Mouse (Mus musculus) myocyte (in vitro differentiated cells): Measurements from ENCODE around the gene Itm2b. TPM values are rescaled to one million over a fixed set of nuclear protein-coding genes. Genes with fewer than 3 reads are reported as not detected.

Experiments
- H3K27me3 ChIP-seq: one replicate; pipeline ENCODE4 v1.6.1; 2011; ENCODE audit not compliant: control insufficient read depth, insufficient read depth, insufficient read length
- H3K36me3 ChIP-seq: one replicate; pipeline ENCODE4 v1.6.1; 2011; ENCODE audit not compliant: control insufficient read depth, insufficient read depth
- H3K4me2 ChIP-seq: one replicate; pipeline ENCODE4 v1.6.1; 2011; ENCODE audit warnings: low read depth, control low read depth
- H3K4me3 ChIP-seq: one replicate; pipeline ENCODE4 v1.5.1; 2011; ENCODE audit warnings: mild to moderate bottlenecking, control low read depth, moderate library complexity
- H3K79me2 ChIP-seq: one replicate; pipeline ENCODE4 v1.6.1; 2011; ENCODE audit not compliant: control insufficient read depth, insufficient read depth
- H3ac ChIP-seq: one replicate; pipeline ENCODE4 v1.6.1; 2011; ENCODE audit not compliant: control insufficient read depth, insufficient read length
- CEBPB ChIP-seq: IDR thresholded peaks from 2 replicates; pipeline ENCODE4 v1.6.1; 2011; ENCODE audit warnings: mild to moderate bottlenecking, moderate library complexity; ENCODE audit not compliant: poor library complexity, insufficient read depth, severe bottlenecking
- E2F4 ChIP-seq: IDR thresholded peaks from one replicate; pipeline ENCODE4 v1.6.1; 2011; ENCODE audit warnings: mild to moderate bottlenecking, control low read depth, moderate library complexity; ENCODE audit not compliant: insufficient read depth
- MAX ChIP-seq: IDR thresholded peaks from one replicate; pipeline ENCODE4 v1.6.1; 2011; ENCODE audit warnings: low read depth, mild to moderate bottlenecking, control low read depth
- MYOD1 ChIP-seq, 3 experiments: IDR thresholded peaks; one replicate each; pipeline ENCODE4 v1.6.1; 2011; ENCODE audit warnings: control low read depth in 2 of 3, low read depth in 2 of 3, mild to moderate bottlenecking in 2 of 3, moderate library complexity in 1 of 3; ENCODE audit not compliant: insufficient read length in 2 of 3, control insufficient read depth in 1 of 3
- MYOG ChIP-seq, 3 experiments: IDR thresholded peaks; one replicate each; pipeline ENCODE4 v1.6.1; 2011; ENCODE audit warnings: control low read depth in 2 of 3, low read depth in 2 of 3, mild to moderate bottlenecking in 2 of 3; ENCODE audit not compliant: insufficient read length in 2 of 3, control insufficient read depth in 1 of 3, insufficient read depth in 1 of 3
- POLR2A ChIP-seq: IDR thresholded peaks from one replicate; pipeline ENCODE4 v1.6.1; 2011; ENCODE audit warnings: low read depth, mild to moderate bottlenecking, control low read depth, moderate library complexity; ENCODE audit not compliant: insufficient read length
- POLR2AphosphoS2 ChIP-seq: IDR thresholded peaks from one replicate; pipeline ENCODE4 v1.6.1; 2011; ENCODE audit warnings: low read depth, control low read depth; ENCODE audit not compliant: insufficient read length
- REST ChIP-seq: IDR thresholded peaks from one replicate; pipeline ENCODE4 v1.6.1; 2011; ENCODE audit warnings: mild to moderate bottlenecking, control low read depth, moderate library complexity; ENCODE audit not compliant: insufficient read depth, insufficient read length
- SRF ChIP-seq: IDR thresholded peaks from one replicate; pipeline ENCODE4 v1.6.1; 2011; ENCODE audit warnings: low read depth; ENCODE audit not compliant: control insufficient read depth, insufficient read length
- TCF12 ChIP-seq: IDR thresholded peaks from one replicate; pipeline ENCODE4 v1.6.1; 2011; ENCODE audit warnings: mild to moderate bottlenecking, control low read depth; ENCODE audit not compliant: poor library complexity, insufficient read depth, severe bottlenecking
- TCF3 ChIP-seq: IDR thresholded peaks from one replicate; pipeline ENCODE4 v1.6.1; 2011; ENCODE audit warnings: low read depth, control low read depth; ENCODE audit not compliant: insufficient read length
- USF1 ChIP-seq: IDR thresholded peaks from one replicate; pipeline ENCODE4 v1.6.1; 2011; ENCODE audit warnings: low read depth, mild to moderate bottlenecking, control low read depth, moderate library complexity
- polyA plus RNA-seq: library from polyadenylated mRNA; unstranded; fragments of >200 nt; fragmentation: generic; extraction: Trizol; gene quantifications from one replicate; pipeline ENCODE4 v1.2.1, GENCODE M21; 2012; ENCODE audit warnings: missing spikeins

Itm2b gene
- polyA plus RNA-seq, 1 experiment, result 530 TPM

- H3K4me3 ChIP-seq, result no peak overlapping the region
- no peak for TF ChIP-seq REST
- no peak for TF ChIP-seq TCF12
- TF ChIP-seq MYOD1 (IDR thresholded peaks at IDR 0.05; ENCODE audit: control insufficient read depth in 1 of 3, insufficient read length in 2 of 3, low read depth in 2 of 3), result no peak
- TF ChIP-seq MYOG (IDR thresholded peaks at IDR 0.05; ENCODE audit: control insufficient read depth in 1 of 3, insufficient read depth in 1 of 3, insufficient read length in 2 of 3, low read depth in 2 of 3), result no peak
- no peak for TF ChIP-seq USF1
- no peak for TF ChIP-seq TCF3
- no peak for TF ChIP-seq CEBPB
- no peak for TF ChIP-seq E2F4
- TF ChIP-seq POLR2AphosphoS2, result no peak
- no peak for TF ChIP-seq MAX
- TF ChIP-seq POLR2A, result no peak
- no peak for TF ChIP-seq SRF
- H3K4me2 ChIP-seq, result no peak overlapping the region
- H3K27me3 ChIP-seq, result no peaks in the 10 kb centered on the region
- H3ac ChIP-seq, result no peak overlapping the region
- H3K36me3 ChIP-seq, result no peaks in the 10 kb centered on the region
- H3K79me2 ChIP-seq, result no peaks in the 10 kb centered on the region
Measured at GRCm38 (mm10) chr14:73395750-73396149, 10.7 kb upstream of the Itm2b start.

GRCm38 (mm10) chr14:73394263-73395006, 9.3 kb upstream of the Itm2b start:
- Histone ChIP-seq H3K27me3 (no peaks in the 10 kb centered on the region), H3ac (no peak overlapping the region), H3K4me3 (no peak overlapping the region), H3K4me2 (no peak overlapping the region), H3K36me3 (no peaks in the 10 kb centered on the region), H3K79me2 (no peaks in the 10 kb centered on the region)
- TF ChIP-seq TCF3 (no peak), MAX (no peak)

- H3K79me2 ChIP-seq, result no peaks in the 10 kb centered on the region
- H3K27me3 ChIP-seq, result no peaks in the 10 kb centered on the region
- no peak overlapping the region for H3ac ChIP-seq
- no peaks in the 10 kb centered on the region for H3K36me3 ChIP-seq
- no peak overlapping the region for H3K4me2 ChIP-seq
- no peak for TF ChIP-seq MYOD1 (IDR thresholded peaks at IDR 0.05; ENCODE audit: control insufficient read depth in 1 of 3, insufficient read length in 2 of 3, low read depth in 2 of 3)
- no peak for TF ChIP-seq REST
- TF ChIP-seq TCF3, result no peak
- TF ChIP-seq POLR2AphosphoS2, result no peak
- no peak for TF ChIP-seq USF1
- TF ChIP-seq MAX, result no peak
- no peak for TF ChIP-seq SRF
- no peak for TF ChIP-seq MYOG (IDR thresholded peaks at IDR 0.05; ENCODE audit: control insufficient read depth in 1 of 3, insufficient read depth in 1 of 3, insufficient read length in 2 of 3, low read depth in 2 of 3)
- no peak for TF ChIP-seq TCF12
- TF ChIP-seq POLR2A, result no peak
- no peak for TF ChIP-seq E2F4
- no peak for TF ChIP-seq CEBPB
- H3K4me3 ChIP-seq, result no peak overlapping the region
Measured at GRCm38 (mm10) chr14:73391457-73391856, 6.4 kb upstream of the Itm2b start.

GRCm38 (mm10) chr14:73390196-73390595, 5.1 kb upstream of the Itm2b start:
- H3K79me2 ChIP-seq, result no peaks in the 10 kb centered on the region
- H3K36me3 ChIP-seq, result no peaks in the 10 kb centered on the region
- TF ChIP-seq MYOD1 (IDR thresholded peaks at IDR 0.05; ENCODE audit: control insufficient read depth in 1 of 3, insufficient read length in 2 of 3, low read depth in 2 of 3) (no peak), POLR2AphosphoS2 (no peak), POLR2A (no peak), MYOG (IDR thresholded peaks at IDR 0.05; ENCODE audit: control insufficient read depth in 1 of 3, insufficient read depth in 1 of 3, insufficient read length in 2 of 3, low read depth in 2 of 3) (no peak), SRF (no peak), REST (no peak), MAX (no peak), E2F4 (no peak), USF1 (no peak), CEBPB (no peak), TCF3 (no peak), TCF12 (no peak)

GRCm38 (mm10) chr14:73389059-73389458, 4.0 kb upstream of the Itm2b start:
- H3K36me3 ChIP-seq, result no peaks in the 10 kb centered on the region
- no peak overlapping the region for H3ac ChIP-seq
- TF ChIP-seq TCF3 (no peak), REST (no peak), CEBPB (no peak), POLR2AphosphoS2 (no peak), MYOD1 (IDR thresholded peaks at IDR 0.05; ENCODE audit: control insufficient read depth in 1 of 3, insufficient read length in 2 of 3, low read depth in 2 of 3) (no peak), MYOG (IDR thresholded peaks at IDR 0.05; ENCODE audit: control insufficient read depth in 1 of 3, insufficient read depth in 1 of 3, insufficient read length in 2 of 3, low read depth in 2 of 3) (no peak), TCF12 (no peak), USF1 (no peak), SRF (no peak), POLR2A (no peak), MAX (no peak), E2F4 (no peak)
- no peaks in the 10 kb centered on the region for H3K27me3 ChIP-seq
- peaks cover 9% of the 10 kb centered on the region for H3K79me2 ChIP-seq
- peak overlapping the region; percentile 50 for H3K4me2 ChIP-seq
- no peak overlapping the region for H3K4me3 ChIP-seq

More at GRCm38 (mm10) chr14:73390196-73390595, 5.1 kb upstream of the Itm2b start:
- Histone ChIP-seq H3K4me2 (no peak overlapping the region), H3K4me3 (no peak overlapping the region), H3K27me3 (no peaks in the 10 kb centered on the region), H3ac (no peak overlapping the region)
